Mouse (Mus musculus) heart, adult 2 months (tissue): ENCODE data around the gene Cabs1.

Experiments used
- CTCF ChIP-seq: fragments of 200-600 bp; IDR thresholded peaks from 2 replicates; pipeline ENCODE4 v1.8.1; 2022; ENCODE audit warnings: antibody characterized with exemption, mild to moderate bottlenecking, moderate library complexity
- EP300 ChIP-seq: fragments of 200-500 bp; IDR thresholded peaks from 2 replicates; pipeline ENCODE4 v1.6.1; 2011; ENCODE audit warnings: low read depth, low read length, control low read depth; ENCODE audit not compliant: insufficient read depth
- POLR2A ChIP-seq: fragments of 200-500 bp; IDR thresholded peaks from 2 replicates; pipeline ENCODE4 v1.6.1; 2011; ENCODE audit warnings: mild to moderate bottlenecking, low read depth, low read length, control low read depth; ENCODE audit not compliant: insufficient read depth

- no peak for TF ChIP-seq CTCF
- TF ChIP-seq POLR2A: no peak
- TF ChIP-seq EP300: no peak
Measured at GRCm38 (mm10) chr5:87940752-87941151, 38.5 kb upstream of the Cabs1 start.
